In the genomic region with DNA sequence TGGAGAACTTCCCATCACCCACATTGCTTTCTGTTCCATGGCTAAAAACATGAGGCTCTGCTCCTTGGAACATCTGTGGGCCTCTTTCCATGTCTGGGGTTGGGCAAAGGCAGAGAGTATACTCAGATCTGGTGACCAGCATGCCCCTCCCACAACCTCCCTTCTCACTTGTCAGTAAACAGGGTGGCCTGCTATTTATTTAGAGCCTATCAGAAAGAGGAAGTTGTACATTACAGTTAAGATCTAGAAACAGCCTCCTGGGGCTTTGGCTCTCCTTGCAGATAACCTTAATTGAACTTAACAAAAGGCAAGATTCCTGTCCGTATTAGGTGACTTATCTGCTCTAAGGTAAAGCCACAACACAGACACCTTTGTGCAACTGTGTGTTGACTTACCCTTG, we compare ENCODE assay signal across 11 mouse cellular contexts. TPM values are rescaled to one million over a fixed set of nuclear protein-coding genes. Genes with fewer than 3 reads are reported as not detected.
DNase-seq lines count a peak whose midpoint lies in the region; TF ChIP-seq lines count a peak whose summit lies in the region.
"Had no signal": no experiment of that assay in that cellular context is flagged by ENCODE, and none has a peak within 500 bp of the region (broad histone marks: within the 10 kb centered on the region; RNA-seq: fewer than 3 reads in every experiment).

No protein-coding gene starts in this region.

- no peak overlapping the region for H3K4me3 ChIP-seq in gastrocnemius, adult 2 months
- H3K4me3 ChIP-seq: heart, adult 2 months had no signal

- no peak overlapping the region for H3K27ac ChIP-seq in gastrocnemius, adult 2 months
- H3K27ac ChIP-seq: heart, adult 2 months; liver, embryonic 14.5 days had no signal

- intact Hi-C loops in gastrocnemius, adult 2 months (cut with DNase I), result no loop called here

- TF ChIP-seq CTCF in gastrocnemius, adult 2 months (IDR thresholded peaks at IDR 0.05), result no peak

- peak; percentile 14 for DNase-seq in gastrocnemius, adult 18-20 months (ENCODE audit: low spot score)
- DNase-seq in gastrocnemius, adult 2 months, result no peak
- DNase-seq in spleen, adult 18-20 months, result peak; percentile 50 to 51
- no peak for DNase-seq in spleen, adult 12 weeks (ENCODE audit: low spot score)
- DNase-seq in lung, postnatal 4 days, result peak; percentile 39 to 54
- DNase-seq in layer of hippocampus, postnatal 10 days (ENCODE audit: low spot score in 2 of 2), result no peak
- DNase-seq in cerebellum, adult 18-20 months, result no peak
- DNase-seq in retina, postnatal 1 day, result no peak
- DNase-seq: cerebellum, postnatal 25 days had no signal

RNA-seq across cellular contexts. Expression of a gene that starts 19.3 kb away (rescaled TPM):
- total RNA-seq in gastrocnemius, adult 18-20 months (2021), result under 1 TPM; 0.27 to 0.66 TPM
- total RNA-seq in gastrocnemius, adult 2 months (2021), result under 1 TPM; 0.31 to 0.53 TPM
- under 1 TPM; 0.34 to 0.49 TPM for total RNA-seq in layer of hippocampus, postnatal 10 days (2021)

RNA-seq across cellular contexts. Expression of a gene that starts 30.4 kb away (rescaled TPM):
- 10 to 100 TPM; 20.9 to 22.8 TPM for total RNA-seq in gastrocnemius, adult 18-20 months (2021)
- 10 to 100 TPM; 18.1 to 22.5 TPM for total RNA-seq in gastrocnemius, adult 2 months (2021)
- 10 to 100 TPM; 40.2 to 43.0 TPM for total RNA-seq in layer of hippocampus, postnatal 10 days (2021)

RNA-seq across cellular contexts. Expression of a gene that starts 30.5 kb away (rescaled TPM):
- under 1 TPM; 0.18 to 0.38 TPM for total RNA-seq in gastrocnemius, adult 18-20 months (2021)
- total RNA-seq in gastrocnemius, adult 2 months (2021), result under 1 TPM in 1 of 2 experiments, not detected in 1; 0.28 TPM
- total RNA-seq in layer of hippocampus, postnatal 10 days (2021), result 1 to 10 TPM; 1.8 to 1.9 TPM

Comparison
In these comparisons a context has a peak if more than half of its experiments do, and no peak if none do; other contexts are left out.
1. DNase-seq: peak in gastrocnemius, adult 18-20 months (single experiment), spleen, adult 18-20 months (2 of 2) and lung, postnatal 4 days (2 of 2); none in gastrocnemius, adult 2 months (single experiment), spleen, adult 12 weeks (single experiment), layer of hippocampus, postnatal 10 days (0 of 2), cerebellum, adult 18-20 months (0 of 2) and retina, postnatal 1 day (single experiment).